Mouse (Mus musculus) left cerebral cortex, adult 2 months (tissue): ENCODE measurements around the gene Isy1. TPM values are rescaled to one million over a fixed set of nuclear protein-coding genes. Genes with fewer than 3 reads are reported as not detected.
A peak's percentile ranks its signal among the peaks of the same experiment; 100 is the strongest.

Experiments used
- DNase-seq, 2 experiments: peaks; one replicate each; pipeline ENCODE4 v3.0.0; 2021 to 2022; ENCODE audit warnings: low spot score in 2 of 2, mixed read lengths in 1 of 2; ENCODE audit errors: extremely low spot score in 1 of 2
- H3K27ac ChIP-seq: fragments of 200-600 bp; 2 replicates; pipeline ENCODE4 v1.8.1; 2022
- H3K4me3 ChIP-seq: fragments of 200-600 bp; 2 replicates; pipeline ENCODE4 v1.8.1; 2022
- CTCF ChIP-seq: fragments of 200-600 bp; IDR thresholded peaks from 2 replicates; pipeline ENCODE4 v1.8.1; 2022; ENCODE audit warnings: antibody characterized with exemption, mild to moderate bottlenecking, moderate library complexity
- intact Hi-C: fragments of 180-260 bp; cut with DNase I; formaldehyde crosslinking; loops from one replicate; pipeline ENCODE4 v1.15.1; 2025
- long read RNA-seq, 2 experiments: library from polyadenylated mRNA; stranded (forward); transcript quantifications; one replicate each; pipeline ENCODE4 v2.0.0; 2021; ENCODE audit warnings: borderline mapping rate in 2 of 2
- total RNA-seq, 2 experiments: library from RNA; stranded (reverse); gene quantifications; 2 replicates each; pipeline ENCODE4 v1.2.3; 2021

The Isy1 gene
- 10 to 100 TPM; 35.8 to 40.6 TPM for total RNA-seq
- long read RNA-seq, experiment 1, full-length matches to known transcripts, result 14 of 15 reads
- long read RNA-seq, experiment 1, partial matches to known transcripts, result 0 of 15 reads
- long read RNA-seq, experiment 1, other reads (novel, unspliced or antisense), result 1 of 15 reads
- long read RNA-seq, experiment 2, full-length matches to known transcripts, result 2 of 3 reads
- long read RNA-seq, experiment 2, partial matches to known transcripts, result 0 of 3 reads
- long read RNA-seq, experiment 2, other reads (novel, unspliced or antisense), result 1 of 3 reads

DNA sequence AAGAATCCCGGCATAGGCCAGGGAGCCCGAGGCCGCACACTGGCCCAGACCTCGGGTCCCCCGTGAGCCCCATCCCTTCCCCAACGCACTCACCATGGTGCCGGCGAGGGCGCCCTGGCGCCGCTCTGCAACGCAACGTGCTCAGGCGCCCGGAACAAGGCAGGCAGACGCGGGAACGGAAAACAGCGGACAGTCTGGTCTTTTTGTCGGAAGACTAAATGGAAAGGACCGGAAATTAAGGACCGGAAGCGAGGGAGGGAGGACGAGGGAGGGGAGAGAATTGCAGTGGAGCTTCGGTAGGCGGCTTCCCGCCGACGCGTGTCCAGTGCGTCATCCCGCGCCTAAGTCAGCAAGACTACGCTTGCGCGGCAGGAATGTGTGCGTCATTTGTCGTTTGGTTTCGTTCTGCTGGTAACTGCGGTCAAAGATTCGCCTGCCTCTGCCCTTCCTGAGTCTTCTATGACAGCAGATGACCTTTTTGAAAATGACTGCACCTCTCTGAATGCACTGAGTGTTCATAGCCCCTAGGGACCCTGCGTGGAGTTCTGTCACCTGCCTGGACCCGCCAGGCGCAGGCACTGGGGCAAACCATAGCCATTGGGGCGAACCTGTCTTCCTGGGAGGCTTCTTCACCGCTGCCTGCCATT, at the start of gene Isy1:
TSS of gene Isy1 (minus strand) at position 248 of the 647 bp plus-strand sequence.
- Histone ChIP-seq H3K4me3 (peak within 1 kb of the TSS; percentile 68), H3K27ac (peak within 1 kb of the TSS; percentile 97)
- TF ChIP-seq CTCF, result no peak; the same call in none of the 2 replicates
- peak; percentile 95 for DNase-seq
- intact Hi-C loops, result loop anchor here (1.0 to 5.0 kb wide), 3 partner anchors 26 to 159 kb away; partner anchors contain the start of genes H1fx and Rab43

DNA sequence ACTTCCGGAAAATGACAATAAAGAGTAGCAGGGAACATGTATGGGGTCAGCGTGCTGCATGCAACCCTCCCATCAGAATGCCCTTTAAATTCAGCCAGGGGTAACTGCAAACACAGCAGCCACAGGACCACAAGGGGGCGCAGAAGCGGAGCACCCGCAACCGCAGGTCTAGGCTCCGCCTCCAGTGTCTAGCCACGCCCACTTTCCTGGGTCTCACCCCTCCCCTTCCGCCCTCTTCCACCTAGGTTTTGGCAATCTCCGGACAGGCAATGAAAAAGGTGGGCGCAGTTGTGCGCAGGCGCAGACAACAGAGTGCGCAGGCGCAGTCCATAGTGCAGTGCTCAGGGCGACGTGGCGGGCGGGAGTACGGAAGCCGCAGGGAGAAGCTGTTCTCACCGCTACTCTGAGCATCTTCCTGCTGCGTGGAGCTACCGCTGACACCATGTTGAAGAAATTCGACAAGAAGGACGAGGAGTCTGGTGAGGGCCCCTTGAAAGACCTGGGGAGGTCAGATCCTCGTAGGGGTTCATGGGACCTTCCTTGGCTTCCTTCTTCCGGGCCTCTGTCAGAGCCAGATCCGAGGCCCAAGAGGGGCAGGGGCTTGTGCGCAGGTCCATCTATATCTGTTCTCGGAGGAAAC, 49.1 kb upstream of the Isy1 start, which contains the start of gene Copg1:
TSS of gene Copg1 (plus strand) at position 221 of the 640 bp plus-strand sequence.
- peak; percentile 100 for DNase-seq
- Histone ChIP-seq H3K27ac (peak within 1 kb of the TSS; percentile 85), H3K4me3 (peak within 1 kb of the TSS; percentile 79)
- intact Hi-C loops, result loop anchor here (2.0 to 5.0 kb wide), 2 partner anchors 37 to 110 kb away; partner anchors contain the start of gene Cnbp
- peak; percentile 98 for TF ChIP-seq CTCF

DNA sequence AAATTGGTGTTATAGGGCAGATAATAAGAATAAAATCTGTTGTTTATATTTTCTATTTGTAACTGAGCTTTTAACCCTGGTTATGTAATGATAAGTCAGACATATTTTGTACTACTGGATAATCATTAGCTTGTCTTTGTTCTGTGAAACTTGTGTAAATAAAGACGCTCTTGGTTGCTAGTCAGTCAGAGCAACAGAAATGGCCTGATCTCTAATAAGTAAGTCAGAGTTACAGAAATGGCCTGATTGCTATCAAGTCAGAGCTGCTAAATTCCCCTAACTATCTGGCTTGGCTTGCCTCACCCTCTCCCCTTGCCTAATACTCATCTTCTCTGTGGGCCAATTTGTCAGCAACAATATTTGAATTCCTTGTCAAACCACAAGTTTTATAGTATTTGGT, 48.1 kb upstream of the Isy1 start:
- Histone ChIP-seq H3K27ac (no peak overlapping the region), H3K4me3 (no peak overlapping the region)
- no peak for DNase-seq
- intact Hi-C loops, result loop anchor here (2.0 to 5.0 kb wide), 2 partner anchors 36 to 111 kb away; partner anchors contain the start of gene Cnbp
- no peak for TF ChIP-seq CTCF

DNA sequence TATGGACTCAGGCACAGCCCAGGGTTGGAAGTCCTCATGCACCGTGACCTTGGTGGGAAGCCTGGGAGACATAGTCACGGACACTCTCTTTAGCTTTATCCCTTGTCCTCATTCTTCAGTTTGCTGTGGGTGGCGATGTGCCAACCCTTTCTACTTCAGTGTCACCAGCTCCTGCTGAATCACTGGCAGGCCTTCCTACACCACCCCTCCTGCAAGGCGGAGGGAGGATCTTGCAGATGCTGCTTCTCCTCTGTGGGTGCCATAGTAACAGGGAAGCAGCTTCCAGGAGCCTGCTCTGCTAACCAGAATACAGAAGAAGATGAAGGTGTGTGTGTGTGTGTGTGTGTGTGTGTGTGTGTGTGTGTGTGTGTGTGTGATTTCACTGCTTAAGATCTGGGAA, 44.2 kb upstream of the Isy1 start:
- DNase-seq, result peak; percentile 76 to 82
- no peak overlapping the region; the same call in 1 of the 2 replicates for H3K27ac ChIP-seq
- TF ChIP-seq CTCF, result no peak
- intact Hi-C loops, result no loop called here
- no peak overlapping the region for H3K4me3 ChIP-seq

DNA sequence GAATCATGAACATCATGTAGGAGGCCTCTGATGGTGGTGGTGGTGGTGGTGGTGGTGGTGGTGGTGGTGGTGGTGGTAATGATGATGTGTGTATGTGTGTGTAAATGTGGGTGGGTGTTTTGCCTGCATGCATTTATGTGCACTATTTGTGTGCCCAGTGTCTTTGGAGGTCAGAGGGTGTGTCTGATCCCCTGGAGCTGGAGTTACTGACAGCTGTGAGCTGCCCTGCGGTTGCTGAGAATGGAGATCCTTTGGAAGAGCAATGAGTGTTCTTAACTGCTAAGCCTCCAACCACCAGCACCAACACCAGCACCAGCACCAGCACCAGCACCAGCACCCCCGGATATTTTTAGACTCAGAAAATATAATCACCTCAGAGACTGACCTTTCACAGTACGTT, 43.6 kb upstream of the Isy1 start:
- no peak overlapping the region; the same call in 1 of the 2 replicates for H3K27ac ChIP-seq
- no peak for DNase-seq
- TF ChIP-seq CTCF, result no peak
- no peak overlapping the region for H3K4me3 ChIP-seq
- intact Hi-C loops, result no loop called here

DNA sequence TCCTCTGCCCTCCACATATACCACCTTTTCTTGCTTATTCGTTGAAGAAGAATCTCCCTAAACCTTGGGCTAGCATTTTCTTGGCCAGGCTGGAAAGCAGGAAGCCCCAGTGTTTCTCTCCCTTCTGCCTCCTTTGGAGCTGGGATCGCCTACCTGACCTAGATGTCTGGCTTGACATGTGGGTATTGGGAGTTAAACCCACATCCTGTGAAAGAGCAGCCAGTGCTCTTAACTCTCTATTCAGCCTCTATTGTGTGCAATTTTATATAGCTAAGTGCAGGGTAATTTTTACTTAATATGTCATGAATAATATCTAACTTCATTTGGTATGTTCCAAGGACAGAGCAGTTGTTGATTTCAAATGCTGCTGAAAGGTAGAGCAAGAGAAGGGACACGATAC, 41.0 kb upstream of the Isy1 start:
- Histone ChIP-seq H3K27ac (no peak overlapping the region), H3K4me3 (no peak overlapping the region)
- DNase-seq, result no peak
- TF ChIP-seq CTCF, result no peak
- intact Hi-C loops, result no loop called here

DNA sequence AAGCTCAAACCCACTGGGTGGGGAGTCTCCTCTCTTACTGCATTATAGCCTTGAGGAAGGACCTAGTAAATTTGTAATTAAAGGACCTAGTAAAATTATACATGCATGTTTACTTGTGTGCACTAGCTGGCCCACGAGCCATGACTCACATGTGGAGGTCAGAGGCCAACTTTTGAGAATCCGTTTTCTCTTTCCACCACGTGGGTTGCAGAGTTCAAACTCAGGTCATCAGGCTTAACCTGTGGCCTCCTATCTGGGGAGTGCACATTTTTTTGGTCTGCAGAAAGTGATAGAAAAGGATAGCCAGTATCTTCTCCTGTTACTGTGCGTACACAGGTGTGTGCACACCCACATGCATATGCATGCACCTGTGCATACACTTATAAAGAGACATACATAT, 40.4 kb upstream of the Isy1 start:
- intact Hi-C loops, result no loop called here
- Histone ChIP-seq H3K4me3 (no peak overlapping the region), H3K27ac (no peak overlapping the region)
- DNase-seq, result no peak
- no peak for TF ChIP-seq CTCF

DNA sequence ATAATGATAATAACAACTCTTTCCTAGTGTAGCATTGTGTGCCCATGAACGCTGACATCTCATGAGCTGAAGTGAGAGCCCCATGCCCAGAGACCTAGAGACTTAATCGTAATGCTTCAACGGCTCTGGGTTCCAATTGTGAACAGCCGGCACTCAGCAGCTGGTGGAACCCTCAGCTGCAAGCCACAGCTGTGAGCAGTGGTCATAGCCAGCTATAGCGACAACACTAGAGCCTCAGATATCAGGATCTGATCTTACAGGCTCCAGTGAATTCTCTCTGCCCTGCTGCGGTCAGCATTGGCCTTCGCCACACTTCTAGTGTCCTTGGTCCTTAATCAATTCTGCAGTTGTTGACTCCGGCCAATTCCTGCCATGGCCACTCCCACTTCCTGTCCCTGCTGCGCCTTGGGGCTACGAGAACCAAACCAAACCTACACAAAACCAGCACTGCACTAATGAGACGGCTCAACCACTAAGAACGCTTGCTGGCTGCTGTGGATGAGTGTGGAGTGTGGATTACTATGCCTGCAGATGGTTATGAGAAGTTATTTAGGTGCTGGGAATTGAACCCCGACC, 37.6 kb upstream of the Isy1 start:
- no peak for DNase-seq
- Histone ChIP-seq H3K27ac (no peak overlapping the region), H3K4me3 (no peak overlapping the region)
- intact Hi-C loops, result no loop called here
- no peak for TF ChIP-seq CTCF

DNA sequence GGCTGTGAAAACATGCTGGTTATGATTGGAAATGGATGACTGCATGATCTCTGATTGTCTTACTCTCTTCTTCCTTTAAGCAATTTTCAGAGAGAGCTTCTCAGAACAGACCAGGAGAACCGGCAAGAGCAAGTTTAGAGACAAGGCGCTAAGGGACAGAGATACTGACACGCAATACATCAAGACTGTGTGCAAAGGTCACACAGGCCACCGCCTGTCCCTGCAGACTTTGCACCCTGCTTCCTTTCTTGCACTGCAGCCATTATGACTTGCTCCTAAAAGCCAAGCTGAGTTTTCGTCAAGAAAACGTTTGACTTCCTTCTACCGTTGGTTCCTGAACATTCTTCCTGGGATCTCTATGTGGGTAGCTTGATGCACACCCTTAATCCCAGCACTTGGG, 37.0 kb upstream of the Isy1 start:
- no peak overlapping the region for H3K27ac ChIP-seq
- no peak for TF ChIP-seq CTCF

DNA sequence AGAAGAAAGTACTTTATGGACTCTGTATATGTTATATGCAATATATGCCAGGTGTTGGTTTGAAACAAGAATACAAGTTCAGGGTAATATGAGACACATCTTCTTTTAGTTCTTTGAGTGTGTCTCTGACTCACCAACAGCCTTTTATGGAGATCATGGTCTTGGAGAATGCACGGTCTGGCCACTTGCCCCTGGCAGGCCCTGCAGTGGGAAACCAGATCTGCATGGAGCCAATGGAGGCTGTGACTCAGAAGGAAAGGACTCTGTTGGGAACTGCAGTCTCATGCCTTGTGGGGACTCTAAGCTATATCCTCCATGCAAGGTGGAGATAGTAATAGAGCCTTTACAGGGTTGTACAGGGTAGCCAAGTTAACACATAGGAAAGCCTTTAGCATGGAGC, 36.5 kb upstream of the Isy1 start:
- no peak overlapping the region for H3K27ac ChIP-seq
- no peak for TF ChIP-seq CTCF
- intact Hi-C loops, result no loop called here
- H3K4me3 ChIP-seq, result no peak overlapping the region
- DNase-seq, result no peak

More for the DNA sequence above, 37.0 kb upstream of the Isy1 start:
- H3K4me3 ChIP-seq, result no peak overlapping the region
- DNase-seq, result no peak
- intact Hi-C loops, result no loop called here

DNA sequence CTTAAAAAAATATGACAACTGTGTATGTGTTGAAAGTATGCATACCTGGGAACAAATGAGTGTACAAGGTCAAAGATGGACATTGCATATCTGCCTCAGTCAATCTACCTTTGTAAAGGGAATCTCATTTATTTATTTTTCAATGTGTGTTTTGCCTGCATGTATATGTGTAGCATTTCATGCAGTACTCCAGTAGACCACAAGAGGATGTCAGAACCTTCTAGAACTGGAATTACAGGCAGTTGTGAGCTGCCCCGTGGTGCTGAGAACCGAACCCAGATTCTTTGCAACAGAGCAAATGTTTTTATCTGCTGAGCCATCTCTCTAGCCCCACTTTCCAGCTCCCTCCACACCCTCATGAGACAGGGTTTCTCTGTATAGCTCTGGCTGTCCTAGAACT, 35.4 kb upstream of the Isy1 start:
- Histone ChIP-seq H3K27ac (no peak overlapping the region), H3K4me3 (no peak overlapping the region)
- intact Hi-C loops, result no loop called here
- no peak; the same call in none of the 2 replicates for TF ChIP-seq CTCF
- no peak for DNase-seq

DNA sequence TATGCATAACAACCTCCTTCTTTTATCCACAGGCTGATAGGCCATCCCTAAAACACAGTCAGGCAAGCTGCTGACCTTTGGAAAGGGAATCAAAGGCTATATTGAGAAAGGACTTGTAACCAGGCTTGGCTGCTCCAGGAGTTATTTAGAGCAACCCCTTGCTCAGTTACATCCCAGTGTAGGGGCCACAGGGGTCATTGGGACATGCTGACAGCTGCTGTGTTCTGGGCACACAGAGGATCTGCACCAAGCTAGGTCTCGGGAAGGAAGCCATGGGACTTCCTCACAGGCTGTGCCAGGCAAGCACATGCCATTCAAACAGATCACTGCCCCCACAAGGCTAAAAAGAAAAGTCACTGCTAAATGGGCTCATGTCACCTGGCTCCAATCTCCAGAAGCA, 34.5 kb upstream of the Isy1 start:
- intact Hi-C loops, result no loop called here
- Histone ChIP-seq H3K27ac (no peak overlapping the region), H3K4me3 (no peak overlapping the region)
- no peak for TF ChIP-seq CTCF
- DNase-seq, result no peak
